Mouse (Mus musculus) heart, postnatal 36 days (tissue): Measurements from ENCODE around the gene Creld2. TPM values are rescaled to one million over a fixed set of nuclear protein-coding genes. Genes with fewer than 3 reads are reported as not detected.

Source experiments
- DNase-seq, 2 experiments: peaks; one replicate each; pipeline ENCODE4 v3.0.0; 2021 to 2022
- intact Hi-C: fragments of 180-260 bp; cut with DNase I; formaldehyde crosslinking; loops from one replicate; pipeline ENCODE4 v1.15.1; 2025
- total RNA-seq, 2 experiments: library from RNA; stranded (reverse); gene quantifications; 2 replicates each; pipeline ENCODE4 v1.2.3; 2021

The Creld2 gene
- total RNA-seq, 2 experiments from 2014 or later: 16.5 to 27.9 TPM

- intact Hi-C loops: loop anchor here (1.0 to 5.0 kb wide), 3 partner anchors 48 to 384 kb away; partner anchors contain the start of gene Ppp6r2
- peak; percentile 74 to 78 for DNase-seq
Observed at GRCm38 (mm10) chr15:88827991-88828799, 8.7 kb downstream of the Creld2 start.

GRCm38 (mm10) chr15:88828800-88829705 lies 9.6 kb downstream of the Creld2 start:
- intact Hi-C loops: loop anchor here (1.0 to 5.0 kb wide), 3 partner anchors 47 to 383 kb away; partner anchors contain the start of gene Ppp6r2
- DNase-seq: peak; percentile 95 to 97

- intact Hi-C loops: loop anchor here (5.0 kb wide), 1 partner anchor 382 kb away; the partner anchor contains the start of gene Ppp6r2
Observed at GRCm38 (mm10) chr15:88829791-88830440, 10.5 kb downstream of the Creld2 start.

GRCm38 (mm10) chr15:88830696-88831095 lies 11.2 kb downstream of the Creld2 start:
- intact Hi-C loops: no loop called here
- DNase-seq: no peak

More at GRCm38 (mm10) chr15:88829791-88830440, 10.5 kb downstream of the Creld2 start:
- DNase-seq: no peak

- DNase-seq: peak; percentile 74 to 79
- intact Hi-C loops: no loop called here
Observed at GRCm38 (mm10) chr15:88831482-88831881, 12.0 kb downstream of the Creld2 start.

- DNase-seq: no peak
- intact Hi-C loops: no loop called here
Observed at GRCm38 (mm10) chr15:88832536-88832935, 13.1 kb downstream of the Creld2 start.

GRCm38 (mm10) chr15:88836031-88836430 lies 16.6 kb downstream of the Creld2 start:
- no peak for DNase-seq
- intact Hi-C loops: no loop called here

- intact Hi-C loops: no loop called here
- no peak for DNase-seq
Observed at GRCm38 (mm10) chr15:88836571-88836970, 17.1 kb downstream of the Creld2 start.

- peak; percentile 75 to 84 for DNase-seq
Observed at GRCm38 (mm10) chr15:88837199-88837932, 17.9 kb downstream of the Creld2 start.

GRCm38 (mm10) chr15:88837977-88838376 lies 18.5 kb downstream of the Creld2 start:
- DNase-seq: peak in 1 of 2 experiments; percentile 60
- intact Hi-C loops: loop anchor here (1.0 kb wide), 2 partner anchors 25 to 29 kb away; no protein-coding TSS in a partner anchor

More at GRCm38 (mm10) chr15:88837199-88837932, 17.9 kb downstream of the Creld2 start:
- intact Hi-C loops: loop anchor here (1.0 kb wide), 2 partner anchors 26 to 30 kb away; no protein-coding TSS in a partner anchor

GRCm38 (mm10) chr15:88839271-88839670 lies 19.8 kb downstream of the Creld2 start:
- DNase-seq: peak; percentile 78 to 82
- intact Hi-C loops: no loop called here

- peak in 1 of 2 experiments; percentile 65 for DNase-seq
- intact Hi-C loops: no loop called here
Observed at GRCm38 (mm10) chr15:88840126-88840525, 20.7 kb downstream of the Creld2 start.

GRCm38 (mm10) chr15:88841160-88841559 lies 21.7 kb downstream of the Creld2 start:
- intact Hi-C loops: no loop called here

GRCm38 (mm10) chr15:88841580-88842299 lies 22.3 kb downstream of the Creld2 start:
- intact Hi-C loops: no loop called here
- DNase-seq: no peak

More at GRCm38 (mm10) chr15:88841160-88841559, 21.7 kb downstream of the Creld2 start:
- DNase-seq: no peak

GRCm38 (mm10) chr15:88842300-88842673 lies 22.8 kb downstream of the Creld2 start:
- intact Hi-C loops: no loop called here
- no peak for DNase-seq

GRCm38 (mm10) chr15:88843486-88844097 lies 24.1 kb downstream of the Creld2 start:
- DNase-seq: no peak
- intact Hi-C loops: no loop called here

- intact Hi-C loops: no loop called here
- DNase-seq: no peak
Observed at GRCm38 (mm10) chr15:88844966-88845365, 25.5 kb downstream of the Creld2 start.

- DNase-seq: no peak
- intact Hi-C loops: no loop called here
Observed at GRCm38 (mm10) chr15:88848661-88849060, 29.2 kb downstream of the Creld2 start.
